Mouse (Mus musculus) kidney, adult 2 months (tissue): ENCODE results near the gene Frrs1l. TPM values are rescaled to one million over a fixed set of nuclear protein-coding genes. Genes with fewer than 3 reads are reported as not detected.

Experiments
- DNase-seq: peaks from one replicate; pipeline ENCODE4 v3.0.0; 2021
- H3K27ac ChIP-seq: fragments of 200-500 bp; 2 replicates; pipeline ENCODE4 v1.5.1; 2012; ENCODE audit warnings: low read depth, low read length, control low read depth, inconsistent platforms; ENCODE audit not compliant: insufficient read depth
- H3K27me3 ChIP-seq: fragments of 200-500 bp; replicated peaks from 2 replicates; pipeline ENCODE4 v1.6.1; 2012; ENCODE audit warnings: mild to moderate bottlenecking, moderate library complexity, low read length, inconsistent platforms; ENCODE audit not compliant: control insufficient read depth, insufficient read depth
- H3K36me3 ChIP-seq: fragments of 200-500 bp; 2 replicates; pipeline ENCODE4 v1.6.1; 2012; ENCODE audit warnings: mild to moderate bottlenecking, moderate library complexity, low read length, inconsistent platforms; ENCODE audit not compliant: control insufficient read depth, insufficient read depth
- H3K4me1 ChIP-seq: fragments of 200-500 bp; 2 replicates; pipeline ENCODE4 v1.6.1; 2011; ENCODE audit warnings: low read length; ENCODE audit not compliant: control insufficient read depth, insufficient read depth
- H3K4me3 ChIP-seq: fragments of 200-500 bp; 2 replicates; pipeline ENCODE4 v1.5.1; 2011; ENCODE audit warnings: mild to moderate bottlenecking, low read depth, low read length, control low read depth; ENCODE audit not compliant: insufficient read depth
- CTCF ChIP-seq: fragments of 200-500 bp; conservative IDR thresholded peaks from 2 replicates; pipeline ENCODE4 v1.5.1; 2011; ENCODE audit warnings: low read depth, mild to moderate bottlenecking, control low read depth, low read length, moderate library complexity, mixed read lengths; ENCODE audit not compliant: insufficient read depth, insufficient read length
- POLR2A ChIP-seq: fragments of 200-500 bp; IDR thresholded peaks from one replicate; pipeline ENCODE4 v1.6.1; 2011; ENCODE audit warnings: low read depth, low read length, control low read depth
- WGBS: fragments of 180-500 bp; shearing (Covaris S2); methylation state at CpG from one replicate; pipeline ENCODE4 v1.1.7; 2018; 5-methylcytosine and 5-hydroxymethylcytosine counted together
- polyA plus RNA-seq: library from polyadenylated mRNA; depleted of rRNA; stranded (reverse); fragments of >200 nt; gene quantifications from 2 replicates; pipeline ENCODE4 v1.2.3, GENCODE M21; 2012; rRNA removed

Gene Frrs1l
- polyA plus RNA-seq, 1 experiment, result 0.02 TPM

GRCm38 (mm10) chr4:56914761-56915160, 75.4 kb downstream of the Frrs1l start:
- WGBS, result 96% methylated on average over 1 of the region's 1 CpGs
- no peak overlapping the region for H3K27ac ChIP-seq
- DNase-seq, result no peak
- no peaks in the 10 kb centered on the region for H3K4me1 ChIP-seq
- peaks cover 17% of the 10 kb centered on the region for H3K36me3 ChIP-seq
- TF ChIP-seq POLR2A, result no peak
- no peak for TF ChIP-seq CTCF
- H3K27me3 ChIP-seq, result no peaks in the 10 kb centered on the region
- H3K4me3 ChIP-seq, result no peak overlapping the region

DNA sequence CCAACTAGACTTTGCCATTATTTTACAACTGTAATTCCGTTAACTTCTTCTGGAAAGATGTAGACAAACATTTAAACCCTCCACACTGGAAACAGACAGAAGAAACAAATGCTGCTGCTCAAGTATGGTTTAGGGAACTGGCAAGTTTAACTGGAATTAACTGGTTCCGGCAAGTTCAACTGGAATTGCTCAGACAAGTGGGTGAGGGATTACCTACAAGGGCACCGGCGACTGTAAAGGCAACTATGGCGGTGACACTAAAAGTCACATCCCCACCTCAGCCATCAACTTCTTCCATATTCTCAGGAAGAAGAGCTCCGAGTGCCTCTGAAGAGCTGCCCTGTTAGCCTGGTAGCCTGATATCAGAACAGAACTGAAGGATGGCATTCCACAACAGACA, 75.9 kb downstream of the Frrs1l start:
- H3K27me3 ChIP-seq, result no peaks in the 10 kb centered on the region
- TF ChIP-seq POLR2A, result no peak
- TF ChIP-seq CTCF, result no peak
- H3K4me3 ChIP-seq, result no peak overlapping the region
- 86% methylated on average over 6 of the region's 6 CpGs for WGBS
- H3K36me3 ChIP-seq, result peaks cover 19% of the 10 kb centered on the region
- DNase-seq, result peak; percentile 21
- H3K27ac ChIP-seq, result no peak overlapping the region
- no peaks in the 10 kb centered on the region for H3K4me1 ChIP-seq

DNA sequence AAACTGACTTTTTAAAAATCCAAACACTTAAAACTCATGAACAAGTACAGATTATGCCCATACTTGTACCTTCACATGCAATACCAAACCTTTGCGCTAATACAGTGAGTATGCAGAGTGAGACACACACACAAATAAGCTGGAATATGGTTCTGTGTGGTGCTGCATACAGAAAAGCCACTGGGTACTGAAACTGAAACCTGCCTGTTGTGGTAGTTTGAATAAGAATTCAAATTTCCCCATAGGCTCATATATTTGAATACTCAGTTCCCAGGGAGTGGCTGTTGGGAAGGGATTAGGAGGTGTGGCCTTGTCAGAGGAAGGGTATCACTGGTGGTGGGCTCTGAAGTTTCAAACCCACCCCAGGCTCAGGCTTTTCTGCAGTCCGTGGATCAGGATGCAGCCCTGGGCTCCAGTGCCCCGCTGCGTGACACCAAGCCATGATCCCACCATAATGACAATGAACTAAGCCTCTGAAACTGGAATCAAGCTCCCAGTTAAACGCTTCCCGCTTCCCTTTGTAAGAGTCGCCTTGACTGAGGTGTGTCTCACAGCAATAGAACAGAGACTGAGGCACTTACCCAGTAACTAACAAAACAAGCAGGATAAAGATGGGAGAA, 77.7 kb downstream of the Frrs1l start:
- TF ChIP-seq CTCF (no peak), POLR2A (no peak)
- Histone ChIP-seq H3K27ac (no peak overlapping the region), H3K27me3 (no peaks in the 10 kb centered on the region), H3K4me3 (no peak overlapping the region), H3K36me3 (peaks cover 19% of the 10 kb centered on the region), H3K4me1 (no peaks in the 10 kb centered on the region)
- 96% methylated on average over 7 of the region's 7 CpGs for WGBS
- DNase-seq, result no peak

- H3K36me3 ChIP-seq, result peaks cover 22% of the 10 kb centered on the region
- 73% methylated on average over 3 of the region's 3 CpGs for WGBS
- H3K4me1 ChIP-seq, result no peaks in the 10 kb centered on the region
- no peaks in the 10 kb centered on the region for H3K27me3 ChIP-seq
- TF ChIP-seq POLR2A (no peak), CTCF (no peak)
- H3K4me3 ChIP-seq, result no peak overlapping the region
- no peak overlapping the region for H3K27ac ChIP-seq
- DNase-seq, result no peak
Measured at GRCm38 (mm10) chr4:56909568-56909967, 80.6 kb downstream of the Frrs1l start.

- TF ChIP-seq CTCF (no peak), POLR2A (no peak)
- H3K4me1 ChIP-seq, result no peaks in the 10 kb centered on the region
- WGBS, result 90% methylated on average over 5 of the region's 5 CpGs
Measured at GRCm38 (mm10) chr4:56907671-56908070, 82.5 kb downstream of the Frrs1l start.

More at GRCm38 (mm10) chr4:56907671-56908070, 82.5 kb downstream of the Frrs1l start:
- Histone ChIP-seq H3K27me3 (no peaks in the 10 kb centered on the region), H3K4me3 (no peak overlapping the region), H3K27ac (no peak overlapping the region), H3K36me3 (peaks cover 21% of the 10 kb centered on the region)
- DNase-seq, result no peak

Other genes with a start within 250 kb of the Frrs1l start
- gene Actl7b, start 248.9 kb downstream of the Frrs1l start, polyA plus RNA-seq, result 0.25 and 0.57 TPM in 2 replicates
- 0.07 and 0.16 TPM in 2 replicates for gene Actl7a, start 247.0 kb downstream of the Frrs1l start, polyA plus RNA-seq
- 10.2 and 11.1 TPM in 2 replicates for gene Elp1, start 188.1 kb downstream of the Frrs1l start, polyA plus RNA-seq
- 3.2 and 4.3 TPM in 2 replicates for gene Fam206a, start 188.0 kb downstream of the Frrs1l start, polyA plus RNA-seq
- gene Ctnnal1, start 125.2 kb downstream of the Frrs1l start, polyA plus RNA-seq, result 14.3 and 14.4 TPM in 2 replicates
- gene Tmem245, start 43.0 kb downstream of the Frrs1l start, polyA plus RNA-seq, result 13.8 and 15.2 TPM in 2 replicates
- gene Epb41l4b, start 153.0 kb upstream of the Frrs1l start, polyA plus RNA-seq, result 15.8 and 17.9 TPM in 2 replicates